Mouse (Mus musculus) kidney, postnatal 0 days (tissue): ENCODE measurements around the gene Dnajc11. TPM values are rescaled to one million over a fixed set of nuclear protein-coding genes. Genes with fewer than 3 reads are reported as not detected.

Experiments
- ATAC-seq: fragments of 200-750 bp; cut with Nextera tagmentation; replicated peaks from 2 replicates; pipeline ENCODE4 v1.8.0; 2017; ENCODE audit warnings: low read depth, moderate number of reproducible peaks, moderate TSS enrichment, moderate library complexity; ENCODE audit not compliant: low FRiP score
- DNase-seq: peaks from one replicate; pipeline ENCODE4 v3.0.0-alpha.2; 2016; ENCODE audit warnings: low spot score
- H3K27ac ChIP-seq: fragments of 300-500 bp; sonication (generic); 2 replicates; pipeline ENCODE4 v1.5.1; 2014; ENCODE audit warnings: mild to moderate bottlenecking
- H3K27me3 ChIP-seq: fragments of 300-500 bp; sonication (generic); 2 replicates; pipeline ENCODE4 v1.6.1; 2014; ENCODE audit warnings: low read length, mixed read lengths; ENCODE audit not compliant: insufficient read depth
- H3K36me3 ChIP-seq: fragments of 300-500 bp; sonication (generic); 2 replicates; pipeline ENCODE4 v1.6.1; 2014; ENCODE audit warnings: low read length, mixed read lengths; ENCODE audit not compliant: insufficient read depth
- H3K4me1 ChIP-seq: fragments of 300-500 bp; sonication (generic); replicated peaks from 2 replicates; pipeline ENCODE4 v1.6.1; 2014; ENCODE audit warnings: antibody characterized with exemption, low read length, mixed read lengths; ENCODE audit not compliant: insufficient read depth
- H3K4me2 ChIP-seq: fragments of 300-500 bp; sonication (generic); 2 replicates; pipeline ENCODE4 v1.6.1; 2014; ENCODE audit warnings: mild to moderate bottlenecking, low read length, moderate library complexity, mixed read lengths
- H3K4me3 ChIP-seq: fragments of 300-500 bp; sonication (generic); replicated peaks from 2 replicates; pipeline ENCODE4 v1.5.1; 2014; ENCODE audit warnings: low read depth, low read length
- H3K9ac ChIP-seq: fragments of 300-500 bp; sonication (generic); 2 replicates; pipeline ENCODE4 v1.6.1; 2014; ENCODE audit warnings: low read depth, low read length
- H3K9me3 ChIP-seq: fragments of 300-500 bp; sonication (generic); replicated peaks from 2 replicates; pipeline ENCODE4 v1.6.1; 2016; ENCODE audit warnings: low read length, inconsistent platforms, mixed read lengths
- CTCF ChIP-seq: IDR thresholded peaks from 2 replicates; pipeline ENCODE4 v1.5.1; 2016; ENCODE audit warnings: antibody characterized with exemption, low read depth, mild to moderate bottlenecking, moderate library complexity
- WGBS: fragments of 180-500 bp; shearing (Covaris S2); extraction: QIAGEN DNeasy Blood & Tissue Kit; methylation state at CpG from one replicate; pipeline ENCODE4 v1.1.7; 2014; 5-methylcytosine and 5-hydroxymethylcytosine counted together
- polyA plus RNA-seq: library from polyadenylated mRNA; unstranded; fragments of >200 nt; fragmentation: Nextera tagmentation; extraction: Ambion mirVana; gene quantifications from 2 replicates; pipeline ENCODE4 v1.2.1, GENCODE M21; 2015

Gene Dnajc11
- polyA plus RNA-seq, 1 experiment from 2014 or later: 48.4 TPM

- TF ChIP-seq CTCF: peak; percentile 12; the same call in 1 of the 2 replicates
- WGBS: 2% methylated on average over 39 of the region's 41 CpGs
- Histone ChIP-seq H3K9me3 (no peaks in the 10 kb centered on the region), H3K27me3 (no peaks in the 10 kb centered on the region), H3K9ac (peak overlapping the region; percentile 53), H3K4me3 (peak overlapping the region; percentile 66), H3K4me1 (peaks cover 22% of the 10 kb centered on the region), H3K27ac (peak overlapping the region; percentile 76), H3K4me2 (peak overlapping the region; percentile 75), H3K36me3 (peaks cover 5% of the 10 kb centered on the region; the same call in 1 of the 2 replicates)
- ATAC-seq: peak; percentile 62
- peak; percentile 52 for DNase-seq
Observed at GRCm38 (mm10) chr4:152026751-152027508, 93.4 kb downstream of the Dnajc11 start.

GRCm38 (mm10) chr4:152027524-152027923 lies 94.0 kb downstream of the Dnajc11 start, which contains the start of gene Zbtb48:
Gene Zbtb48, minus strand, starts transcription at chr4:152027671.
- H3K9me3 ChIP-seq: no peaks in the 10 kb centered on the region
- DNase-seq (peak; percentile 99), ATAC-seq (peak; percentile 95)
- no peaks in the 10 kb centered on the region for H3K27me3 ChIP-seq
- under 1% methylated on average over 30 of the region's 35 CpGs for WGBS
- H3K9ac ChIP-seq: peak within 1 kb of the TSS; percentile 53
- TF ChIP-seq CTCF: no peak
- peak within 1 kb of the TSS; percentile 75 for H3K4me2 ChIP-seq
- H3K4me1 ChIP-seq: peaks cover 22% of the 10 kb centered on the region
- peak within 1 kb of the TSS; percentile 76 for H3K27ac ChIP-seq
- peak within 1 kb of the TSS; percentile 66 for H3K4me3 ChIP-seq
- no peaks in the 10 kb centered on the region for H3K36me3 ChIP-seq

DNA sequence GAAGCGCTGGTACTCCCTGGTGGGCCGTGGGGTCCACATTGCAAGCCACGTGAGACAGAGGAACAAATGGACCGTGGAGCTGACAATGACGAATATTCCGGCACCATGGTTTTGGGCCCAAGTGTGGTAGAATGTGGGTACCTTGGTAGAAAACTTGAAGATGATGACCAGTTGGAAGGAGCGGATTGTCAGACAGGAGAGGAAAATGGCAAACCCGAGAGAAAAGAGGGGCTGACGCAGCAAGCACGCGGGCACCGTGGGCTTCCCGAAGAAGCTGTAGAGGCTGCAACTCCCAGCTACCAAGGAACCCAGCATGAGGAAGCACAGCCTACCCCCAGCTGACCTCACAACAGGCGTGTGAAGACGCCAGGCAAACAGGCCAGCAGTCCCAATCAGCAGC lies 95.0 kb downstream of the Dnajc11 start:
- H3K9ac ChIP-seq: peak overlapping the region; percentile 50; the same call in 1 of the 2 replicates
- no peak for ATAC-seq

DNA sequence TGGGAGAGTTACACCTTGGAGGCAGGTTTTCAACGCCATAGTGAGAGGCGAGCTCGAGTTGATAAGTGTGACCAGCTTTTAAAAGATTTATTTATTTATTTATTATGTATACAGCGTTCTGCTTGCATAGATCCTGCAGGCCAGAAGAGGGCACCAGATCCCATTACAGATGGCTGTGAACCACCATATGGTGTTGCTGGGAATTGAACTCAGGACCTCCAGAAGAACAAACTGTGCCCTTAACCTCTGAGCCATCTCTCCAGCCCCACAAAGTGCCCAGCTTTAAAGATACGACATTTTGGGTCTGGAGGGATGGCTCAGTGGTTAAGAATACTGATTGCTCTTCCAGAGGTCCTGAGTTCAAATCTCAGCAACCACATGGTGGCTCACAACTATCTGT lies 95.6 kb downstream of the Dnajc11 start:
- peak; percentile 70 for TF ChIP-seq CTCF
- Histone ChIP-seq H3K4me1 (peaks cover 22% of the 10 kb centered on the region), H3K27me3 (no peaks in the 10 kb centered on the region), H3K27ac (no peak overlapping the region), H3K9ac (no peak overlapping the region), H3K9me3 (no peaks in the 10 kb centered on the region), H3K36me3 (no peaks in the 10 kb centered on the region), H3K4me3 (no peak overlapping the region), H3K4me2 (no peak overlapping the region)
- 52% methylated on average over 5 of the region's 5 CpGs for WGBS
- DNase-seq: peak; percentile 50
- ATAC-seq: no peak

More for the DNA sequence above, 95.0 kb downstream of the Dnajc11 start:
- Histone ChIP-seq H3K4me1 (peaks cover 22% of the 10 kb centered on the region), H3K36me3 (no peaks in the 10 kb centered on the region), H3K9me3 (no peaks in the 10 kb centered on the region), H3K4me2 (peak overlapping the region; percentile 75), H3K4me3 (no peak overlapping the region), H3K27ac (no peak overlapping the region), H3K27me3 (no peaks in the 10 kb centered on the region)
- no peak for TF ChIP-seq CTCF
- WGBS: 59% methylated on average over 15 of the region's 15 CpGs
- no peak for DNase-seq

- Histone ChIP-seq H3K9ac (no peak overlapping the region), H3K9me3 (no peaks in the 10 kb centered on the region), H3K4me3 (no peak overlapping the region), H3K27ac (no peak overlapping the region), H3K36me3 (no peaks in the 10 kb centered on the region), H3K4me2 (no peak overlapping the region), H3K4me1 (peaks cover 22% of the 10 kb centered on the region), H3K27me3 (no peaks in the 10 kb centered on the region)
- 75% methylated on average over 4 of the region's 4 CpGs for WGBS
- ATAC-seq (no peak), DNase-seq (peak; percentile 54)
- TF ChIP-seq CTCF: peak; percentile 60
Observed at GRCm38 (mm10) chr4:152029997-152030396, 96.5 kb downstream of the Dnajc11 start.

Other genes starting within 250 kb of the Dnajc11 start
- gene Camta1, start 71.8 kb upstream of the Dnajc11 start, polyA plus RNA-seq: 115 and 124 TPM in 2 replicates
- gene Thap3, start 55.3 kb downstream of the Dnajc11 start, polyA plus RNA-seq: 34.5 and 35.1 TPM in 2 replicates
- gene Phf13, start 62.6 kb downstream of the Dnajc11 start, polyA plus RNA-seq: 23.6 and 23.7 TPM in 2 replicates
- 10.7 and 11.2 TPM in 2 replicates for gene Klhl21, start 75.1 kb downstream of the Dnajc11 start, polyA plus RNA-seq
- 14.4 and 16.3 TPM in 2 replicates for gene Zbtb48, start 94.0 kb downstream of the Dnajc11 start, polyA plus RNA-seq
- 0.39 and 0.45 TPM in 2 replicates for gene Tas1r1, start 104.9 kb downstream of the Dnajc11 start, polyA plus RNA-seq
- gene Nol9, start 105.6 kb downstream of the Dnajc11 start, polyA plus RNA-seq: 20.0 and 20.5 TPM in 2 replicates
- gene Plekhg5, start 138.8 kb downstream of the Dnajc11 start, polyA plus RNA-seq: 18.3 and 19.3 TPM in 2 replicates
- 0.68 and 0.83 TPM in 2 replicates for gene Tnfrsf25, start 182.2 kb downstream of the Dnajc11 start, polyA plus RNA-seq
- 32.9 and 35.0 TPM in 2 replicates for gene Espn, start 218.7 kb downstream of the Dnajc11 start, polyA plus RNA-seq
- gene Hes2, start 225.2 kb downstream of the Dnajc11 start, polyA plus RNA-seq: 0.41 and 0.78 TPM in 2 replicates
- gene Acot7, start 244.4 kb downstream of the Dnajc11 start, polyA plus RNA-seq: 56.4 and 63.5 TPM in 2 replicates